Comparison of ENCODE assay signal across 21 mouse cellular contexts in genomic region chr2:61407881-61408280, GRCm38 (mm10).
DNase-seq lines count a peak whose midpoint lies in the region; ATAC-seq and TF ChIP-seq lines count a peak whose summit lies in the region.
"Had no signal": no experiment of that assay in that cellular context is flagged by ENCODE, and none has a peak within 500 bp of the region (broad histone marks: within the 10 kb centered on the region; RNA-seq: fewer than 3 reads in every experiment).

No protein-coding gene starts in this region.

- H3K27me3 ChIP-seq in heart, embryonic 10.5 days (ENCODE audit: insufficient read depth, poor library complexity, severe bottlenecking), result no peaks in the 10 kb centered on the region
- H3K27me3 ChIP-seq in lung, postnatal 0 days (replicated peaks; ENCODE audit: insufficient read depth, low read length), result no peaks in the 10 kb centered on the region
- H3K27me3 ChIP-seq: embryonic facial prominence, embryonic 15.5 days; heart, embryonic 15.5 days; hindbrain, embryonic 13.5 days; limb, embryonic 12.5 days; liver, embryonic 13.5 days; lung, embryonic 15.5 days; stomach, embryonic 15.5 days had no signal

- WGBS in heart, embryonic 10.5 days, result 93% methylated on average over 7 of the region's 7 CpGs
- WGBS in lung, postnatal 0 days, result 82% methylated on average over 7 of the region's 7 CpGs
- WGBS in lung, adult 2 months, result 84% methylated on average over 7 of the region's 7 CpGs

- no peak for TF ChIP-seq EP300 in lung, postnatal 0 days (IDR thresholded peaks at IDR 0.05)

- no peak for TF ChIP-seq POLR2A in lung, adult 2 months (IDR thresholded peaks at IDR 0.05; ENCODE audit: borderline replicate concordance, extremely low read depth, low read depth, low read length)

- no peak for TF ChIP-seq CTCF in lung, postnatal 0 days (IDR thresholded peaks at IDR 0.05)
- TF ChIP-seq CTCF in lung, adult 2 months (IDR thresholded peaks at IDR 0.05; ENCODE audit: insufficient read depth, low read length), result no peak

- H3K36me3 ChIP-seq in heart, embryonic 10.5 days, result no peaks in the 10 kb centered on the region
- no peaks in the 10 kb centered on the region for H3K36me3 ChIP-seq in lung, postnatal 0 days (ENCODE audit: insufficient read depth, low read length)
- H3K36me3 ChIP-seq: embryonic facial prominence, embryonic 15.5 days; heart, embryonic 15.5 days; hindbrain, embryonic 13.5 days; limb, embryonic 12.5 days; liver, embryonic 13.5 days; lung, embryonic 15.5 days; stomach, embryonic 15.5 days had no signal

- ATAC-seq in lung, postnatal 0 days, result no peak
- ATAC-seq in granulocyte monocyte progenitor cell, adult 5-6 weeks (replicated peaks; ENCODE audit: poor library complexity, severe bottlenecking), result no peak
- ATAC-seq: forebrain, postnatal 0 days; inflammation-experienced regulatory T-cells, adult 6 months had no signal

- no peak overlapping the region for H3K9ac ChIP-seq in lung, postnatal 0 days (replicated peaks; ENCODE audit: low read depth)
- H3K9ac ChIP-seq: embryonic facial prominence, embryonic 15.5 days; forebrain, postnatal 0 days; heart, embryonic 15.5 days; hindbrain, embryonic 13.5 days; limb, embryonic 12.5 days; liver, embryonic 13.5 days; lung, embryonic 15.5 days; stomach, embryonic 15.5 days had no signal

- H3K27ac ChIP-seq in heart, embryonic 10.5 days, result no peak overlapping the region
- no peak overlapping the region for H3K27ac ChIP-seq in lung, postnatal 0 days (ENCODE audit: low read length)
- H3K27ac ChIP-seq: embryonic facial prominence, embryonic 15.5 days; heart, embryonic 15.5 days; hindbrain, embryonic 13.5 days; limb, embryonic 12.5 days; liver, embryonic 13.5 days; lung, embryonic 15.5 days; stomach, embryonic 15.5 days had no signal

- no peak overlapping the region for H3K4me2 ChIP-seq in lung, postnatal 0 days (replicated peaks; ENCODE audit: low read depth, low read length)
- H3K4me2 ChIP-seq: embryonic facial prominence, embryonic 15.5 days; heart, embryonic 15.5 days; hindbrain, embryonic 13.5 days; limb, embryonic 12.5 days; liver, embryonic 13.5 days; lung, embryonic 15.5 days; stomach, embryonic 15.5 days had no signal

- H3K9me3 ChIP-seq in heart, embryonic 10.5 days, result no peaks in the 10 kb centered on the region
- no peaks in the 10 kb centered on the region for H3K9me3 ChIP-seq in lung, postnatal 0 days (ENCODE audit: low read length)
- H3K9me3 ChIP-seq: embryonic facial prominence, embryonic 15.5 days; heart, embryonic 15.5 days; hindbrain, embryonic 13.5 days; limb, embryonic 12.5 days; liver, embryonic 13.5 days; lung, embryonic 15.5 days; megakaryocyte, embryonic 14.5 days; stomach, embryonic 15.5 days had no signal

- no peak overlapping the region for H3K4me3 ChIP-seq in heart, embryonic 10.5 days
- no peak overlapping the region for H3K4me3 ChIP-seq in lung, postnatal 0 days (ENCODE audit: low read depth, low read length)
- no peak overlapping the region for H3K4me3 ChIP-seq in lung, adult 2 months (replicated peaks; ENCODE audit: extremely low read depth, low read depth, low read length)
- H3K4me3 ChIP-seq: embryonic facial prominence, embryonic 15.5 days; heart, embryonic 15.5 days; hindbrain, embryonic 13.5 days; limb, embryonic 12.5 days; liver, embryonic 13.5 days; lung, embryonic 15.5 days; megakaryocyte, embryonic 14.5 days; stomach, embryonic 15.5 days had no signal

- H3K4me1 ChIP-seq in heart, embryonic 10.5 days, result peaks cover 16% of the 10 kb centered on the region
- H3K4me1 ChIP-seq in lung, postnatal 0 days (ENCODE audit: insufficient read depth, low read depth, low read length), result no peaks in the 10 kb centered on the region
- no peaks in the 10 kb centered on the region; the same call in 1 of the 2 replicates for H3K4me1 ChIP-seq in lung, adult 2 months (ENCODE audit: control insufficient read depth, insufficient read depth, low read length)
- H3K4me1 ChIP-seq: limb, embryonic 12.5 days had no signal

- DNase-seq in heart, adult 9 months (ENCODE audit: low spot score in 2 of 2), result peak; percentile 39 to 42
- no peak for DNase-seq in heart, embryonic 10.5 days (ENCODE audit: low spot score)
- DNase-seq in lung, postnatal 0 days (ENCODE audit: low spot score), result peak; percentile 24
- DNase-seq in lung, adult 2 months, result no peak
- DNase-seq in kidney, postnatal 4 days, result peak; percentile 12 to 21
- no peak for DNase-seq in liver
- DNase-seq: cerebellum, adult 18-20 months; cerebellum, postnatal 36 days; forebrain, postnatal 0 days; liver, embryonic 13.5 days; midbrain, embryonic 14.5 days; thymus, adult 18-20 months had no signal

Comparison
In these comparisons a context has a peak if more than half of its experiments do, and no peak if none do; other contexts are left out.
1. DNase-seq: peak in heart, adult 9 months (2 of 2), lung, postnatal 0 days (single experiment) and kidney, postnatal 4 days (2 of 2); none in heart, embryonic 10.5 days (single experiment), lung, adult 2 months (single experiment) and liver (single experiment).